Mouse (Mus musculus) heart, postnatal 0 days (tissue): Measurements from ENCODE around the gene Tpd52l1. TPM values are rescaled to one million over a fixed set of nuclear protein-coding genes. Genes with fewer than 3 reads are reported as not detected.

ENCODE experiments used
- ATAC-seq: fragments of 200-750 bp; cut with Nextera tagmentation; 2 replicates; pipeline ENCODE4 v1.8.0; 2017; ENCODE audit warnings: low read depth, moderate number of reproducible peaks, moderate library complexity; ENCODE audit not compliant: insufficient read depth
- DNase-seq: peaks from one replicate; pipeline ENCODE4 v3.0.0-alpha.2; 2016; ENCODE audit warnings: low spot score
- H3K27ac ChIP-seq: fragments of 300-500 bp; sonication (generic); 2 replicates; pipeline ENCODE4 v1.5.1; 2014; ENCODE audit warnings: low read depth, mild to moderate bottlenecking
- H3K27me3 ChIP-seq: fragments of 300-500 bp; sonication (generic); 2 replicates; pipeline ENCODE4 v1.6.1; 2014; ENCODE audit warnings: low read length, mixed read lengths; ENCODE audit not compliant: control insufficient read depth, insufficient read depth
- H3K36me3 ChIP-seq: fragments of 300-500 bp; sonication (generic); replicated peaks from 2 replicates; pipeline ENCODE4 v1.6.1; 2014; ENCODE audit warnings: low read length, mixed read lengths; ENCODE audit not compliant: control insufficient read depth, insufficient read depth
- H3K4me1 ChIP-seq: fragments of 300-500 bp; sonication (generic); 2 replicates; pipeline ENCODE4 v1.6.1; 2014; ENCODE audit warnings: antibody characterized with exemption; ENCODE audit not compliant: control insufficient read depth, insufficient read depth
- H3K4me2 ChIP-seq: fragments of 300-500 bp; sonication (generic); 2 replicates; pipeline ENCODE4 v1.6.1; 2014; ENCODE audit warnings: low read depth, mild to moderate bottlenecking, low read length, moderate library complexity
- H3K4me3 ChIP-seq: fragments of 300-500 bp; sonication (generic); 2 replicates; pipeline ENCODE4 v1.5.1; 2014; ENCODE audit warnings: low read depth, low read length
- H3K9ac ChIP-seq: fragments of 300-500 bp; sonication (generic); replicated peaks from 2 replicates; pipeline ENCODE4 v1.6.1; 2014; ENCODE audit warnings: low read depth, low read length, mixed read lengths
- H3K9me3 ChIP-seq: fragments of 300-500 bp; sonication (generic); replicated peaks from 2 replicates; pipeline ENCODE4 v1.6.1; 2016; ENCODE audit warnings: low read length; ENCODE audit not compliant: control insufficient read depth
- CTCF ChIP-seq: IDR thresholded peaks from 2 replicates; pipeline ENCODE4 v1.5.1; 2016; ENCODE audit warnings: antibody characterized with exemption, control low read depth, low read depth
- EP300 ChIP-seq: IDR thresholded peaks from 2 replicates; pipeline ENCODE4 v1.6.1; 2016; ENCODE audit warnings: antibody characterized with exemption, low read depth
- WGBS: fragments of 180-500 bp; shearing (Covaris S2); extraction: QIAGEN DNeasy Blood & Tissue Kit; methylation state at CpG from one replicate; pipeline ENCODE4 v1.1.7; 2014; 5-methylcytosine and 5-hydroxymethylcytosine counted together
- polyA plus RNA-seq: library from polyadenylated mRNA; unstranded; fragments of >200 nt; fragmentation: Nextera tagmentation; extraction: Ambion mirVana; gene quantifications from 2 replicates; pipeline ENCODE4 v1.2.1, GENCODE M21; 2015
- total RNA-seq: library from RNA; depleted of rRNA; stranded (reverse); fragments of >200 nt; gene quantifications from 2 replicates; pipeline ENCODE4 v1.2.3, GENCODE M21; 2014; ENCODE audit warnings: low replicate concordance

The Tpd52l1 gene
- total and polyA plus RNA-seq, 2 experiments from 2014 or later, result 11.9 to 17.8 TPM

DNA sequence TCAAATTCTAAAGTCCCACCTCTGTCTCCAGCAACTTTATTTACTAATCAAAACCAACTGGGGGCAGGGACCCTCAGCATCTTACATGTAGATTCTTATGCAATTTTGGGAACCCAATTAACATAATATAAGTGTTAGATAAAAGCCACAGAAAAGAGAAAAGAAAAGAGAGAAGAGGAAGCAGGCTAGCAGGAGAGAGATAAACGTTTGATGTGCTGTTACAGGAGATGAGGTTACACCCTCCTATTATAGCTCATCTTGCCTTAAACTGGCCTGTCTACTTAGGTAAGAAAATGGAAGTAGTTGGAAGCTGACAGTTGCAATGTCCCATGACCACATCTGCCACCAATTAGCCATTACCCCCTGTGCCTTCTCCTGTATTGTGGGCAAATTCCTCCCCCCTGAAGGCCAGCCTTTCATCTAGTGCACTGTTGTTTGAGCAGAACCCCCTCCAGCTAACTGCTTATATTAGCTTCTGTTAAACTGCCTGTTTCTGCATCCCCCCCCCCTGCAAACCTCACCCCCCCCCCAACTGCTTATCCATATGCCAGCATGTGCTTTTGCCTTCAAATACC, 138.6 kb downstream of the Tpd52l1 start:
- DNase-seq (no peak), ATAC-seq (no peak)
- Histone ChIP-seq H3K36me3 (no peaks in the 10 kb centered on the region), H3K27me3 (no peaks in the 10 kb centered on the region), H3K4me3 (no peak overlapping the region), H3K4me2 (no peak overlapping the region), H3K27ac (no peak overlapping the region), H3K9ac (no peak overlapping the region), H3K9me3 (no peaks in the 10 kb centered on the region), H3K4me1 (no peaks in the 10 kb centered on the region)
- TF ChIP-seq CTCF, result no peak
- no peak for TF ChIP-seq EP300
- WGBS, result 26% methylated on average over 1 of the region's 1 CpGs

DNA sequence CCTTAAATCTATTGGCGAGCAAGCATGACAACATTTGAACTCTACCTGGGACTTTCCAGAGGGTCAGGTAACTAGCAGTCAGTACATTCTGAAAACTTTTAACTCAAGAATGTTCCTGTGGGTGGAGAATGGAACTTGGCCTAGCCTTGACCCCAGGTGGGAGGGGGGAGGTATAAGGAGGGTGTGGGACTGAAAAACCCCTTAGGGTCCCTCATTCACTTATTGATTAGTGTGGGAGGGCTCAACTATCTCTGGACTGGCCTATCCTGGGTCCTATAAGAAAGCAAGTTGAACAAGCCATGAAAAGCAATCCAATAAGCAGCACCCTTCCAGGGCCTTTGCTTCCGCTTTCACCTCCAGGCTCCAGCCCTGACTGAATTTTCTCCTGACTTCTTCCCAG, 142.3 kb downstream of the Tpd52l1 start:
- Histone ChIP-seq H3K4me2 (no peak overlapping the region), H3K9ac (no peak overlapping the region), H3K4me3 (no peak overlapping the region), H3K27ac (no peak overlapping the region), H3K9me3 (no peaks in the 10 kb centered on the region), H3K27me3 (no peaks in the 10 kb centered on the region), H3K36me3 (no peaks in the 10 kb centered on the region), H3K4me1 (no peaks in the 10 kb centered on the region)
- ATAC-seq (no peak), DNase-seq (no peak)
- TF ChIP-seq EP300 (no peak), CTCF (no peak)
- WGBS, result 93% methylated on average over 2 of the region's 2 CpGs

DNA sequence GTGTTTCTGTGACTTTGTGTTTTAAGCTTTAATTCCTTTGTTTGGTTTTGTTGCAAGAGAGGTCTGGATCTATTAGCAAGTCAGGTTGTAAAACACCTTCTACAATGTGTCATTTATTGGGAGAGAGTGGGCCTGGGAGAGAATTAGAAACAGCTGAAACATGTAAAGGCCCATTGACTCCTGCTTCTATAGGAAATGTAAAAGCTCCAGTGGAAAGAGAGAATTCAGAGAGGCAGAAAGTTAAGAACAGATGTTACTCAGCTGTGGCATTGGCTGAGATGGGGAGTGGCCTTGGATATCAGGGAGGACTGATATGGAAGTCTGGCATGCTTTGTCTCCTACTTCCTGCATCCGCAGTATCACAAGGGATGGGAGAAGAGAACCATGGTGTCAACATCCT, 145.5 kb downstream of the Tpd52l1 start:
- H3K27ac ChIP-seq, result no peak overlapping the region
- no peaks in the 10 kb centered on the region for H3K9me3 ChIP-seq
- H3K9ac ChIP-seq, result no peak overlapping the region
- ATAC-seq (no peak), DNase-seq (no peak)
- H3K4me3 ChIP-seq, result no peak overlapping the region
- H3K4me1 ChIP-seq, result peaks cover 14% of the 10 kb centered on the region; the same call in 1 of the 2 replicates
- no peak for TF ChIP-seq EP300
- TF ChIP-seq CTCF, result no peak
- WGBS, result 44% methylated on average over 1 of the region's 1 CpGs
- no peaks in the 10 kb centered on the region for H3K27me3 ChIP-seq
- no peaks in the 10 kb centered on the region for H3K36me3 ChIP-seq
- no peak overlapping the region for H3K4me2 ChIP-seq

DNA sequence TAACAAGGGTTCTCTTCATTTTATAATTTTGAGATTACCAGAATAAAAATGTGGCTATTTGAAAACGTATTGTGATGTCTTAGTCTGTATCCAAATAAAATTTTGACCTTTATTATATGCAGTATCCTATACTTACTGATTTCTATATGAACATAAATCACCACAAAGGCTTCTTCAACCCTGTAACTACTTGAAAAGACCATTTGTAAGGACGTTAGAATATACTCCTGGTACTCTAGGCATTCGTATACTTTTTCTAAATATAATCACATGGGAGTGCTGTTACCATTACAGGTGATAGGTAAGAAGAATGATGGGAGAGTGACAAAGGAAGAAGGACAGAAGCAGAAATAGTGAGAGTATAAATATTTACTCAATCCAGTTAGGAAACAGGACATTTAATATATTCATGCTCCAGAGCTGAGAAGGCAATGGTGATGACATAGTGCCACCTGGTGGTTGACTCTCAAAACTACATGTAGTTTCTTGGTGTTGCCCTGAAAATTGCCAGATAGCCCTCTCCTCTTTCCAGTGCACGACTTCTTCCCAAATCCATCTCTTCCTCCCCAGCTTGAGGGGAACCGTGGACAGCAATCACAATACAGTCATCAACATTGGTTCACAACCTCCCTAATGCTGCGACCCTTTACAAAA, 146.7 kb downstream of the Tpd52l1 start:
- Histone ChIP-seq H3K9ac (no peak overlapping the region), H3K4me3 (no peak overlapping the region), H3K4me1 (peaks cover 17% of the 10 kb centered on the region; the same call in 1 of the 2 replicates), H3K9me3 (no peaks in the 10 kb centered on the region), H3K27ac (no peak overlapping the region), H3K27me3 (no peaks in the 10 kb centered on the region), H3K36me3 (no peaks in the 10 kb centered on the region), H3K4me2 (no peak overlapping the region)
- peak; percentile 33; the same call in 1 of the 2 replicates for ATAC-seq
- 34% methylated on average over 6 of the region's 6 CpGs for WGBS
- peak; percentile 73 for DNase-seq
- peak; percentile 85 for TF ChIP-seq CTCF
- no peak for TF ChIP-seq EP300

DNA sequence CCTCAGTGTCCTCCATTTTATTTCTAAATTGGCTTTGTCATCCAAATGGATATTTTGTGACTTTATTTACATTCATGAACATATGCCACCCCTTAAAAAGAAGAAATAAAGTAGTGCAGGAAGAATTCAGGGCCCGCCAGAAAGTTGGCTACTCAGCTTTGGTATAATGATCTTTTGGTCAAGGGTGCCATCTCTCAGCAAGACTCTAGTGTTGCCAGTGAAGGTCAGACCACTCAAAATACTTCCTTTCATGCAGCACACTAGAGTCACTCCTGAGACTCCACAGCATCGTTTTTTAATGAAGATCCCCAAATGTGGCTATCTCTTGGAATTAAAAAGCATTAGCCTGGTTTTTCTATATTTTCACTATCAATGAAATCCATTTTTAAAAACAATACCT, 147.5 kb downstream of the Tpd52l1 start:
- DNase-seq, result peak; percentile 66
- H3K9ac ChIP-seq, result no peak overlapping the region
- 27% methylated on average over 2 of the region's 2 CpGs for WGBS
- no peak overlapping the region for H3K27ac ChIP-seq
- no peaks in the 10 kb centered on the region for H3K36me3 ChIP-seq
- H3K27me3 ChIP-seq, result no peaks in the 10 kb centered on the region
- TF ChIP-seq EP300 (no peak), CTCF (peak; percentile 33)
- peaks cover 17% of the 10 kb centered on the region; the same call in 1 of the 2 replicates for H3K4me1 ChIP-seq
- ATAC-seq, result peak; percentile 64
- no peak overlapping the region for H3K4me3 ChIP-seq
- H3K9me3 ChIP-seq, result no peaks in the 10 kb centered on the region
- H3K4me2 ChIP-seq, result no peak overlapping the region
